Mouse (Mus musculus): ENCODE measurements around the gene Usp35. TPM values are rescaled to one million over a fixed set of nuclear protein-coding genes. Genes with fewer than 3 reads are reported as not detected.
A peak's percentile ranks its signal among the peaks of the same experiment; 100 is the strongest.

Usp35 gene
- total and polyA plus RNA-seq, 2 experiments from 2014 or later, result 3.8 to 15.0 TPM

- Histone ChIP-seq H3K4me2 (ENCODE audit: low read depth) (no peak overlapping the region), H3K36me3 (ENCODE audit: insufficient read depth) (no peaks in the 10 kb centered on the region), H3K9me3 (ENCODE audit: low read length) (no peaks in the 10 kb centered on the region), H3K4me3 (ENCODE audit: low read depth, low read length) (no peak overlapping the region), H3K27ac (ENCODE audit: low read depth, low read length) (no peak overlapping the region), H3K9ac (no peak overlapping the region), H3K4me1 (ENCODE audit: insufficient read depth) (no peaks in the 10 kb centered on the region), H3K27me3 (ENCODE audit: insufficient read depth, low read length) (no peaks in the 10 kb centered on the region)
- ATAC-seq, result no peak
- 45% methylated on average over 13 of the region's 13 CpGs for WGBS
- no peak for DNase-seq
- TF ChIP-seq CTCF (IDR thresholded peaks at IDR 0.05; ENCODE audit: low read depth), result no peak
Observed at GRCm38 (mm10) chr7:97355068-97355841, 23.4 kb upstream of the Usp35 start.

- Histone ChIP-seq H3K27ac (ENCODE audit: low read depth, low read length) (no peak overlapping the region), H3K4me1 (ENCODE audit: insufficient read depth) (no peaks in the 10 kb centered on the region), H3K4me2 (ENCODE audit: low read depth) (no peak overlapping the region), H3K4me3 (ENCODE audit: low read depth, low read length) (no peak overlapping the region), H3K27me3 (ENCODE audit: insufficient read depth, low read length) (no peaks in the 10 kb centered on the region), H3K9ac (no peak overlapping the region), H3K9me3 (ENCODE audit: low read length) (no peaks in the 10 kb centered on the region), H3K36me3 (ENCODE audit: insufficient read depth) (no peaks in the 10 kb centered on the region)
- DNase-seq (no peak), ATAC-seq (no peak)
- WGBS, result 90% methylated on average over 6 of the region's 6 CpGs
- TF ChIP-seq CTCF (IDR thresholded peaks at IDR 0.05; ENCODE audit: low read depth), result no peak
Observed at GRCm38 (mm10) chr7:97353356-97353755, 21.5 kb upstream of the Usp35 start.

GRCm38 (mm10) chr7:97351792-97352513, 20.1 kb upstream of the Usp35 start:
- H3K4me3 ChIP-seq (ENCODE audit: low read depth, low read length), result no peak overlapping the region
- H3K9me3 ChIP-seq (ENCODE audit: low read length), result no peaks in the 10 kb centered on the region
- no peak overlapping the region for H3K27ac ChIP-seq (ENCODE audit: low read depth, low read length)
- peak; percentile 23; the same call in 1 of the 2 replicates for ATAC-seq
- no peaks in the 10 kb centered on the region for H3K36me3 ChIP-seq (ENCODE audit: insufficient read depth)
- no peak for TF ChIP-seq CTCF (IDR thresholded peaks at IDR 0.05; ENCODE audit: low read depth)
- no peak overlapping the region for H3K4me2 ChIP-seq (ENCODE audit: low read depth)
- H3K27me3 ChIP-seq (ENCODE audit: insufficient read depth, low read length), result no peaks in the 10 kb centered on the region
- H3K4me1 ChIP-seq (ENCODE audit: insufficient read depth), result no peaks in the 10 kb centered on the region
- no peak overlapping the region for H3K9ac ChIP-seq
- no peak for DNase-seq
- 79% methylated on average over 11 of the region's 11 CpGs for WGBS

DNA sequence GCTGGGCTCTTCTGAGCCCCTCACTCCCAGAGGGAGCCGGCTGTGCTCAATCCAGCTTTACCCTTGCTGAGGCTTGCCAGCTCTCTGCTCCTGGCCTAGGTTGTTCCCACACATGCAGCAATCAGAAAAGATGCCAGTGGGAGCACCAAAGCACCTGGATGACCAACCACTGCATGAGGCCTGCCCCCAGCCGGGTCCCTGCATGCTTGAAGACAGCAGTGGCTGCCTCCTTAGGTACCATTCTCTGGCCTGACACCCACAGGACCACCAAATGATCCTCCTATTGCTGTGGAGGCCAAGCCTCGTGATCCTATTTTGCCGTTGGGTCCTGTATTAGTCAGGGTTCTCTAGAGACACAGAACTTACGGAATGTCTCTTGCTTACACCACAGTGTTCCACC, 19.1 kb upstream of the Usp35 start:
- no peak for TF ChIP-seq CTCF (IDR thresholded peaks at IDR 0.05; ENCODE audit: low read depth)
- 0 out of 2 replicates have a peak, but pooled peaks cover 2% of the 10 kb centered on the region for H3K4me1 ChIP-seq (ENCODE audit: insufficient read depth)
- no peak for ATAC-seq

DNA sequence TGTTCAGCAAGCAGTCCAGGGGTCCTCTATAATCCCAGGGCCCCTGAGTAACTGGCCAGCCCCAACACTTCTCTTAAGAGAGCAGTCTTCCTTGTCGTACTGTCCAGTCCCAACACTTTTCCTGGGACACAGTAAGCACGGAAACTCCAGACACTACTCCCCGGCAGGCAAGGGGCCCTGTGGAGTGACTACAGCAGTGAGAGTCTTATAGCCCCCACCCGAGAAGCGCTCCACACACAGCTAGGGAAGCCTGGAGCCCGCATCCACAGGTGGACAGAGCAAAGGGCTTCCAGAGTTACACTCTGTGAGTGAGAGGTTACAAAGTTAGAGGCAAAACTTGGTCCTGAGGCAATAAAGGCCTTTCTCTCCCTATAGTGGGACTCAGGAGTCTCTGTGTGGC, 17.6 kb upstream of the Usp35 start:
- TF ChIP-seq CTCF (IDR thresholded peaks at IDR 0.05; ENCODE audit: low read depth), result no peak
- ATAC-seq (no peak), DNase-seq (no peak)
- no peaks in the 10 kb centered on the region for H3K27me3 ChIP-seq (ENCODE audit: insufficient read depth, low read length)
- H3K9ac ChIP-seq, result no peak overlapping the region
- H3K4me3 ChIP-seq (ENCODE audit: low read depth, low read length), result no peak overlapping the region
- no peaks in the 10 kb centered on the region for H3K9me3 ChIP-seq (ENCODE audit: low read length)
- 86% methylated on average over 6 of the region's 6 CpGs for WGBS
- H3K4me1 ChIP-seq (ENCODE audit: insufficient read depth), result peaks cover 16% of the 10 kb centered on the region; the same call in 1 of the 2 replicates
- H3K27ac ChIP-seq (ENCODE audit: low read depth, low read length), result no peak overlapping the region
- no peaks in the 10 kb centered on the region for H3K36me3 ChIP-seq (ENCODE audit: insufficient read depth)
- no peak overlapping the region for H3K4me2 ChIP-seq (ENCODE audit: low read depth)

More for the DNA sequence above, 19.1 kb upstream of the Usp35 start:
- no peaks in the 10 kb centered on the region for H3K36me3 ChIP-seq (ENCODE audit: insufficient read depth)
- H3K27ac ChIP-seq (ENCODE audit: low read depth, low read length), result no peak overlapping the region
- no peak overlapping the region for H3K4me2 ChIP-seq (ENCODE audit: low read depth)
- H3K9ac ChIP-seq, result no peak overlapping the region
- no peak overlapping the region for H3K4me3 ChIP-seq (ENCODE audit: low read depth, low read length)
- 91% methylated on average over 5 of the region's 5 CpGs for WGBS
- no peaks in the 10 kb centered on the region for H3K9me3 ChIP-seq (ENCODE audit: low read length)
- H3K27me3 ChIP-seq (ENCODE audit: insufficient read depth, low read length), result no peaks in the 10 kb centered on the region
- DNase-seq, result no peak

GRCm38 (mm10) chr7:97348836-97349235, 17.0 kb upstream of the Usp35 start:
- Histone ChIP-seq H3K27ac (ENCODE audit: low read depth, low read length) (no peak overlapping the region), H3K9ac (no peak overlapping the region), H3K27me3 (ENCODE audit: insufficient read depth, low read length) (no peaks in the 10 kb centered on the region), H3K4me3 (ENCODE audit: low read depth, low read length) (no peak overlapping the region), H3K4me1 (ENCODE audit: insufficient read depth) (peaks cover 16% of the 10 kb centered on the region; the same call in 1 of the 2 replicates), H3K9me3 (ENCODE audit: low read length) (no peaks in the 10 kb centered on the region), H3K36me3 (ENCODE audit: insufficient read depth) (no peaks in the 10 kb centered on the region), H3K4me2 (ENCODE audit: low read depth) (no peak overlapping the region)
- 88% methylated on average over 5 of the region's 5 CpGs for WGBS
- ATAC-seq, result no peak
- TF ChIP-seq CTCF (IDR thresholded peaks at IDR 0.05; ENCODE audit: low read depth), result no peak
- DNase-seq, result no peak

GRCm38 (mm10) chr7:97348318-97348717, 16.5 kb upstream of the Usp35 start:
- H3K4me1 ChIP-seq (ENCODE audit: insufficient read depth), result peaks cover 16% of the 10 kb centered on the region; the same call in 1 of the 2 replicates
- H3K4me2 ChIP-seq (ENCODE audit: low read depth), result no peak overlapping the region
- WGBS, result 86% methylated on average over 3 of the region's 3 CpGs
- H3K27me3 ChIP-seq (ENCODE audit: insufficient read depth, low read length), result no peaks in the 10 kb centered on the region
- no peak for DNase-seq
- no peak overlapping the region for H3K4me3 ChIP-seq (ENCODE audit: low read depth, low read length)
- no peak for ATAC-seq
- TF ChIP-seq CTCF (IDR thresholded peaks at IDR 0.05; ENCODE audit: low read depth), result no peak
- no peak overlapping the region for H3K27ac ChIP-seq (ENCODE audit: low read depth, low read length)
- no peak overlapping the region for H3K9ac ChIP-seq
- no peaks in the 10 kb centered on the region for H3K36me3 ChIP-seq (ENCODE audit: insufficient read depth)
- no peaks in the 10 kb centered on the region for H3K9me3 ChIP-seq (ENCODE audit: low read length)
